Mouse (Mus musculus) left cerebral cortex, adult 8-10 months (tissue): Measurements from ENCODE around the gene Acbd4. TPM values are rescaled to one million over a fixed set of nuclear protein-coding genes. Genes with fewer than 3 reads are reported as not detected.

ENCODE experiments used
- DNase-seq, 2 experiments: peaks; one replicate each; pipeline ENCODE4 v3.0.0; 2022; ENCODE audit warnings: low spot score in 2 of 2
- total RNA-seq, 4 experiments: library from RNA; stranded (reverse); gene quantifications; 2 replicates each; pipeline ENCODE4 v1.2.4; 2022

Acbd4 gene
- total RNA-seq: 10 to 100 TPM; 82.6 to 93.2 (median 88.7) TPM

DNA sequence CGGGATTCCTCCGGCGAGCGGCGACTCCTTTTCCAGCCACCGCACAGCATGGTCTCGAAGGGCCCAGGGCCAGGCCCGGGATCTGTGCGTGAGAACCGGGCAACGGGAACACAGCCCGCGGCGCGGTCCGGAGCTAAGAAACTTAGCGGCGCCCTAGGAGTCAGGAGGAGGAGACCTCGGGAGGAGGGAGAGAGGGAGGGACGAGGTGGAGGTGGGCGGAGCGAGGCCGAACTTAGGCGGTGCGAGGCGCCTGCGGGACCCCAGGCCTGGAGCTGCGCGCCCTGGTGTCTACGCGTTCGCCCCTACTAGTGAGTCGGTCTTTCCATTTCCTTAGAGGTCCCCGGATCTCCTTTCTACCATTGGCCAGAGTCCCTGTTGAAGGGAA lies at the start of gene Acbd4, which contains the start of gene Plcd3:
Acbd4 (plus strand) TSS at position 202 of the 385 bp plus-strand sequence.
Plcd3 (minus strand) TSS at position 178 of the 385 bp plus-strand sequence.
- DNase-seq: peak; percentile 55 to 63

DNA sequence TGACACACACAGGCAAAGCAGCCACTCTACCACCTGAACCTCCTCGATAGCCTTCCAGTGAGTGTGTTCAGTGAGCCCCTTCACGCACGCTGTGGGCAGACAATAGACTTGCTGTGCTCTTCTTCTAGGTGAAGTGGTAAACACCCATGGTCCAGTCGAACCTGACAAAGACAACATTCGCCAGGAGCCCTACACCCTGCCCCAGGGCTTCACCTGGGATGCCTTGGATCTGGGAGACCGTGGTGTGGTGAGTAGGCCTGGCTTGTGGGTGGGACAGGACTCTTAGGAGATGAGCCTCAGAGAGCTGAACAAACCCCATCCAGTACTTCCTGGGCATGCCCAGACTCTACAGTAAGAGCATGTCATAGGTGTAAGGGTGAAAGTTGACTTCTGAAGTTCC lies 49.4 kb upstream of the Acbd4 start:
- DNase-seq: no peak

DNA sequence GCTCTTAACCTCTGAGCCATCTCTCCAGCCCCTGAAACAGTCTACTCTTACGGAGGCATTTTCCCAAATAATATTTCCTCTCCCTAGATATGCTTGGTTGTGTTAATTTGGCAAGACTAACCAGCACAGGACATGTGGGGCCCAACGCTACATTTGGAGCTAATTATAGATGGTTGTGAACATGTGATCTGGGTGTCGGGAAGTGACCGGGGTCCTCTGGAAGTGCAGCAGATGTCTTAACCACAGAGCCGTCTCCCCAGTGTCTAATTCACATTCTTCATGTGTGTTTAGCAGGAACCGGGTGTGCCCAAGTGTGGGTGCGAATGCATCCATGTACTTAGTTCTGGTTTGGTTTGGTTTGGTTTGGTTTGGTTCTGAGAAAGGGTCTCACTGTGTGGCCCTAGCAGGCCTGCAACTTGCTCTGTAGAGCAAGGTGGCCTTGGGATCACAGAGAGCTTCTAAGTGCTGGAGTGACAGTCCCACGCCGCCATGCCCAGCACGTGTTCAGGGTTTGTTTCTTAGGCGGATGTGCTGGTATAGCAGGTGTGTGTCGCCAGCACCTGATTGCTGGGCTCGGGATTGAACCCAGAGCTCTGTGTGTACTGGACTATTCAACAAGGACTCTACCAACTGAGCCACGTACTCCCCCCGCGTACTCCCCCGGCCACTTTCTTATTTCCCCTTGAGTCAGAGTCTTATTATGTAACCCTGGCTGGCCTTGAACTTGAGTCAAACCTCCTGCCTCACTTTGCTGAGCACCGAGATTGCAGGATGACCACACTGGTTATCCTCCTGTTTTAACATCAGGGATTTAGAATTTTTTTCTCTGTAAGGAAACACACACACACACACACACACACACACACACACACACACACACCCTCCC lies 48.0 kb upstream of the Acbd4 start:
- DNase-seq: no peak

DNA sequence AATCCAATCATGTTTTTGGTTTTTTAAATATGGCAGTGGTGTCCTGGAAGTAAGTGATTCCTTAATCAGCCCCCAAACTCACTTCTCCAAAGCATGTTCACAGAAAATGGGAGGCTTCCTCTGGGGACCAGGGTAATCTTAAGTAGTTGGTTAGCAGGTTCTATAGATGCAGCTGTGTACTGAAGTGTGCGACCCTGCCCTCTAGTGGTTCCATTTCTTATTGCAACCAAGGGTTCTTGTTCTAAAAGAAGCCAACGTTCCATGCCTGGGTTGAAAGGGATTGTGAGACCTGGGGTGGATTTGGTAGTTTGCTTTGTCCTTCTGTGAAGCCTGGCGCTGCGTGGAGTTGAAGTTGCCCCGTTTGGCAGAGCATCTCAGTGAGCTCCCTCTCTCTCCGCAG lies 46.7 kb upstream of the Acbd4 start:
- DNase-seq: peak in 1 of 2 experiments; percentile 63

DNA sequence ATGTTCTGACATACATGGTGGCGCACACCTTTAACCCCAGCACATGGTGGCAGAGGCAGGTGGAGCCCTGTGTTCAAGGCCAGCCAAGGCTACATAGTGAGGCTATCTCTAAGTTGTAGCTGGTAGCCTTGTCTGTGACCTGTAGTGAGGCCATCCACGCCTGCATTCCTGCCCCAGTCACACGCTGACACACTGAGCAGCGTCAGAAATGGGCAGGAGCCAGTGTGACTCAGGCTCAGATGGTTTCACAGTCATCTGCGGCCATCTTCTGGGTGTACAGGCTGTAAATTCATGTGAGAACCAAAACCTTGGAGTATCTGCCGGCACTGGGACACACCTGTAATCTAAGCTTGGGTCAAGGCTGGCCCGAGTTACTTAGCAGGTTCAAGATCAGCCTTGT lies 44.8 kb upstream of the Acbd4 start:
- DNase-seq: no peak

DNA sequence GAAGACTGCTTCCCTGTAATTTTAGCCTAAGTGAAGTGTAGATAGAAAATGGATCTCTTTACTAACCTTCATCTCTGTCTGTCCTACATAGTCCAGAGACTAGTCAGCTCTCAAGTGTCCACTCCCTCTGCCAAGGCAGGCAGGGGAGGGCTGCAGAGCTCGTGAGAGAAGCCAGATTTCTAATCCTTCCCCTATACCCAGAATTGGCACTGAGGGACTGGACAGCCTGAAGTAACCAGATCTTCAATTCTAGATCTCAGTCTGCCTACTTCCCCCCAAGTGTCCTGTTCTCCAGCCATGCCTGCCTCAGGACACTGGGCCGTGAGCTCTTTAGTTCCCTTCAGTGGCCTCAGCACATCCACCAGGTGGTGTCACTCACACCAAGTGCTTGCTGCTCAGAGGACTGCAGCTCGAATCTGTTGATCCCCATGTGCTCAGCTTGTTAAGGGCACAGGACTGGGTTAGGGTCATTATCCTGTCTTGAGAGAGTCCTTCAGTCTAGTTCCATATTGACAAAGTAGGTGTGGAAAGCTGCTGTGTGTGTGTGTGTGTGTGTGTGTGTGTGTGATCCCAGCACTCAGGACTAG lies 42.9 kb upstream of the Acbd4 start:
- no peak for DNase-seq

DNA sequence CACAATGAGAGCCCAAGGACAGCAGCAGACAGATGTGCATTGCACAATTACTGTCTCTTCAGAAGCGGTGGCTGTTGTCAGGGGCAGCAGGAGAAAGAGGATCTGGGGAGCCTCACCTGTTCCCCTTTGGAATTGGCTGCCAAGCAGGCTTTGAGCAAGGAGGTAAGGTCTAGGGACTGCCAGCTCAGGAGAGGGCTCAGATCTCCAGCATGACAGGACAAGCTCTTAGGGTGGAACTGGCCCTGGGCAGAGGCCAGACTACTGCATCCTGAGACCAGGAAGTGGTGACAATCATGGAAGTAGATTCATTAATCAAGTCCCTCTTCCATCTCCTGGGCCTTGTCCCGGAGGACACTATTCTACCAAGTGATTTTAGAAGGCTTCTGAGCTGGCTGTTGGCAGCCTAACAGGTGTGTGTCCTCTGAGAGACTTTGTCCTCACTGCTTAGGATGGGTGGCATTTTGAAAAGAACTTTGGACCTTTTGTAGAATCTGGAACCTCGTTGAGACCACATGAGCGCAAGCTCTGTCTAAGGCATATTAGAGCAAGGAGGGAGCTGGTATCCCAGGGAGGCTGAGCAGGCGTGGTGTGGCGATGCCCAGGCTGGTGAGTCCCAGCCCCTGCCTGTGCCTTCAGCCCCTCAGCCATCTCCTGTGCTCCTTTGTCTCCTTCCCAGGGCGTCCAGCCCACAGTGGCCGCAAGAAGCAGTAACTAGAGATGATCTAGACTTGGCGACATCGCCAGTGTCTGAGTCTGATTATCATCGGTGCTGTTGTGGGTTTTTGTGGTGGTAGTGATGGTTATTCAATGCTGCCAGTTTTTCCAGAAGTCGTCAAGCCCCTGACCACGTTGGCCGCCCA lies 35.1 kb upstream of the Acbd4 start:
- no peak for DNase-seq

DNA sequence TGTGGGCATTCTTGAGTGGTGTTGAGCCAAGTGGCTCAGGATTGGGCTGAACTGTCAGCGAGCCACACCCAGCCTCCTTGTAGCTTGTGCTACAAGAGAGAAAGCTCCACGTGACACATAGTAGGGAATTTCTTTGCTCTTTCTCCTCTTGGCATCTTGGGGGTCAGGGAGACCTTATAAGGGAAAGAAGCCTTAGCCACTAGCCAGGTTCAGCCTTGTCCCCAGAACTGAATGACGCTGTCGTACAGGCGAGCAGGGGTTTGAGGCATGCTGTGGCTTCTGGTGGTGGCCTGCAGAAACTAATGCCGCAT lies 34.5 kb upstream of the Acbd4 start:
- no peak for DNase-seq

DNA sequence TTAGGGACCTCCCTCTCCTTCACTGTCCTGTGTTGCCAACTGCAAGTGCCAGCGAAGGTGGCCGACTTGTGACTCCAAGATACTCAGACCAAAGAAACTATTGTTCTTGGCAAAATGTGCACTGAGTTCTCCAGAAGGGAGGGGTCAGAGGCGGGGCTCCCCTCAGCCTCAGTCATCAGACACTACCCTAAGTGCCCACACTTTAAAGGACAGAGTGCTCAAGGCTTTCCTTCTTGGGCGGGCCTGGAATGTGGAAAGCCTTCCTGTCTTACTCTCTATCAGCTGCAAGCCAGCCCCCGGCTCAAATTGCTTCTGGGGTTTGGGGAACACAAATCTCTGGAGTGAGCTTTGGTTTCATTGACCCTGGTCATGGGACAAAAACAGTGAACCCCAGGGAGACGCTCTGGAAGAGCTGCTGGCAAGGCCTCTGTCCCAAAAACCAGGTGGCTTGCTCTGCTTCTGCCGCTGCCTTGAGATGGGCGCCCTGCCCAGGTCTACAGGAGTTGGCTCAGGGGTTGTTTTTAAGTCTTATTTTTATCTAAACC lies 34.0 kb upstream of the Acbd4 start:
- no peak for DNase-seq

DNA sequence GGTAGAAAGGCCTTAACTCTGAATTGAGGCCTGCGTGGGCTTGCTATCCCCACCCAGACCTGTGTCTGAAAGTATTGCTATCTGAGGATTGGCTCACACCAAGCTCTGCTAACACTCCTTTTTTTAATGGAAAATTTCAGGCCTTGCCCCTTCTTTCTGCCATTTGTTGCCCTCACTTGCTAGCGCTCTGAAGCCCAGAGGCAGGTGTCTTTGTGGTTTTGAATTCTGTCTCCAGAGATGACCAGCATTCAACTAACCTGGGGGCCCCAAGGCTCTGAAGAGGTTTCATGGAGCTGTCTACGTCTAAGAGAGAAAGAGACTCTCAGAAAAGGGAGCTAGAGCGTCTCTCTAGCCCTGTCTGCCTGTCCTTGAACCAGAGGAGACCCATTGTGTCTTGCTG lies 33.2 kb upstream of the Acbd4 start:
- DNase-seq: no peak

DNA sequence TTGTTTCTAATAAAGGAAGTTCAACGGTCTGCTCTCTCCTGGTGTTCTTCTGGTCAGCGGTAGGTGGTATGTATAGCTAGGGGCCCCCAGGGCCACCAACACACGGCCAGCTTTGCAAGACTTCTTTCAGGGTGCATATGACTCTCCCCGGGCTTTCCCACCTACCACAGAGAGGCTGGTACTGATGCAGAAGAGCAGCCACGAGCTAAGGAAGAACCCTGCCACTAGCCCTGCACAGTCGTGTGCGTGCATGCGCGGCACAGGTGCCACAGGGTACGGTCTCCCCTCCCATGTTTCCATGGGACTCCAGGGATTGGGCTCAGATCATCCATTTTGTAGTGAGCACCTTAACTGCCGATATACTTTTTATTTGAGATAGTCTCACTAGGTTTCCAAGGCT lies 32.6 kb upstream of the Acbd4 start:
- DNase-seq: peak in 1 of 2 experiments; percentile 4

DNA sequence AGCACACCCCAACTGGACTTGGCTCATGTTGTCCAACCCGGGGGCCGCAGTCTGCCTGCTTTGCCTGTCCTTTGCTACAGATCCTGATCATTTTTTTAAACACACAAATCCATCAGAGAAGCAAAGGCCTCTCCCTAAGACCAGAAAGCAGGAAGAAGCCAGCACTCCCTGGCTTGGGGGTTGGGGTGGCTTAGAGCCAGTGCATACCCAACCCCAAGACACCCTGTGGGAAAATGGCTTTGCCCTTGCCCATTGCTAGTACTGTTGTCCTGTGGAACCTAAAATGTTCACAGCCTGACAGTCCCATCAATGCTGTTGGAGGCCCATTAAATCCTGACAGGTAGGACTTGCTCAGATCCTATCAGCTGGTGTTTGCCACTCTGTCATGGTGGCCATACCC lies 31.8 kb upstream of the Acbd4 start:
- DNase-seq: peak in 1 of 2 experiments; percentile 4

DNA sequence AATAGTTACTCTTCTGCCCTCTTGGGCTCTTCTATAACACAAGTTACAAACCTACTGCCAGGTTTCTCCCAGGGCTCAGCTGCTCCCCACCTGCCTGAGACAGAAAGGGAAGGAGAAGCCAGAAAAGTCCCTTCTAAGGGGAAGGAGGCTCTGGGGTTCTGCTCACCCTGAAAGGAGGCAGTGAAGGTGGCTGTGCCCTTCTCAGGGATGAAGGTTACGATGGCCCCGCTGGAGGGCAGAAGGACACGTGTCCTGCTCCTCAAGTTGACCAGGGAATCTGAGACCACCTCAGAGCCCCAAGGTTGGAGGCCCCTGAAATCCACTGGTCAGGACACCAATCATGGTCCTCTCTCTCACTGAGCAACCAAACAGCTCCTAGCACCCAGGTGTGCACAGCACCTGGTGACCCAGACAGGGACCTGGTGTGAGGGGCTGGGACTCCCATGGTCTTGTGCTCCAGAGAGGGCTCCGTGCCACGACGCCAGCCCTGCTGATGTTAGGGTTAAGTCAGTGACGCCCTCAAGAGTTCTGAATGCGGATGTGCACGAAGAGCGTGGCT lies 31.1 kb upstream of the Acbd4 start:
- peak in 1 of 2 experiments; percentile 12 for DNase-seq

DNA sequence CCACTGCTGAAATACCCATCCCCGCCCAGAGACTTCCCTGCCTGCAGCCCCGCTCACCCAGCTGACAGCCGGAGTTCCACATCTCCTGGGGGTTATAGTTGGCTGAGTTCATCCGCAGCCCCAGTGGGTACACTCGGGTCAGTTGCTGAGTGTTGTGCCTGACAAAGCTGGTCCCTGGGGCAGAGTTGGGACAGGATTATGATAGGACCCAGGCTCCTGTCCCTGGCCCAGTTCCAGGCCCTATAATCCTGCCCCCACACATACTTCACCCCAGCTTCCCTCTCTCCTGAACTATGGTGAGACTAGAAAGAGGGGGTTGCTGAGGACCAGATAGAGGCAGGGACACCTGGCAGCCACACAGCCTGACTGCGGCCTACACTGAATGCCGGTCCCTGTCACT lies 27.8 kb upstream of the Acbd4 start:
- no peak for DNase-seq

DNA sequence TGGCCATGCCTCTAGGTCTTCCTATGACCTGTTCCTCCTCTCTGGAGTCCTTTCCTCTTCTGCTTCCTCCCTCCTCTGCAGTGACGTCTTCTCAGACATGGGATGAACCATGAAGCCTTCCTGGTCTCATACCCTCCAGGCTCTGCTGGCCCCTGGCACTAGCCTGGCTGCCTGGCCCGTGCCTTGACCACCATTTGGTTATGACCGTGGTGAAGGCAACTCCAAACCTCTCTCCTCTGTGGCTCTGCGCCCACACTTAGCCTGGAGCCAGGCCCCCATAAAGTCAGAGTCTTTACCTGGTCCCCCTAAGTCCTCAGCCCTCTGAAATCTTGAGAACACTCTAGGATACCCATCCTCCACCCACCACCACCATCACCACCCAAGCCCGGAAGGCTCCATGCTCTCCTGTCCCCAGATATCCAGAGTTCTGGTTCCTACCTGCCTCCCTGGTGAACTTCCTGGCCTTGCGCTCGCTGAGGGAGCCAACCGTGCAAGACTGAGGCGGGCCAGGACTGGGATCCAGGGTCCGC lies 27.3 kb upstream of the Acbd4 start:
- no peak for DNase-seq

DNA sequence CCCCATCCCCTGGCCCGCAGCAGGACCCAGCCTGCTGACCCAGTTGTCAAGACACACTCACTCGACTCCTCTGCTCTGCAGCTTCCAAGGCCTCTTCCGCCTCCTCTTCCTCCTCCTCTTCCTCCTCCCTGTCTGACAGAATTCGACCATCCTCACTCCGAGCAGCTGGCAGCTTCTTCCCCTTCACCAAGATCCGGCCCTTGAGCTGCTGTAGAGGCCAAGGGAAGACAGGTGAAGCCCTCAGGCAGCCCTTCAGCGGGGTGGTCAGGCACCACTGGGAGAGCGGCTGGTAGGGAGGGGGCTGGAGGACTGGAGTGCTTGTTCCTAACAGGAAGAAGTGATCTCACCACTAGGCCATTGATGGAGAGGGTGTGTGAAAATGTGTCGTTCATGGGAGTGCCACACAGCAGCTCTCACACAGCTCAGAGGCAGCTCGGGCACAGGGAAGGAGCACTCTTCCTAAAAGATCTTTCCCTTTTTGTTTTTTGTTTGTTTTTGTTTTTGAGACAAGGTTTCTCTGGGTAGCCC lies 26.6 kb upstream of the Acbd4 start:
- no peak for DNase-seq

DNA sequence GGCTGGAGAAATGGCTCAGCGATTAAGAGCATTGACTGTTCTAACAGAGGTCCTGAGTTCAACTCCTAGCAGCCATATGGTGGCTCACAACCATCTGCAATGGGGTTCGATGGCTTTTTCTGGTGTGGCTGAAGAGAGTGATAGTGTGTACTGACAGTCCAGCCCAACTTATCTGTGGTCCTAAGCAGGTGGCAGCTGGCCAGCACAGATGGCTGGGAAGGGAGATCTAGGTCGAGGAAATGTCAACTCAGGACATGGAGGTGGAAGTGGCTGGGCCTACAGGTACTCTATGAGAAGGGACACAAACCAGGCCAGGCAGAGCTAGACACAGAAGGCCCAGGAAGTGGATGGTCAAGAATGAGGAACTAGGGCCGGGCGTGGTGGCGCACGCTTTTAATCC lies 25.5 kb upstream of the Acbd4 start:
- no peak for DNase-seq

DNA sequence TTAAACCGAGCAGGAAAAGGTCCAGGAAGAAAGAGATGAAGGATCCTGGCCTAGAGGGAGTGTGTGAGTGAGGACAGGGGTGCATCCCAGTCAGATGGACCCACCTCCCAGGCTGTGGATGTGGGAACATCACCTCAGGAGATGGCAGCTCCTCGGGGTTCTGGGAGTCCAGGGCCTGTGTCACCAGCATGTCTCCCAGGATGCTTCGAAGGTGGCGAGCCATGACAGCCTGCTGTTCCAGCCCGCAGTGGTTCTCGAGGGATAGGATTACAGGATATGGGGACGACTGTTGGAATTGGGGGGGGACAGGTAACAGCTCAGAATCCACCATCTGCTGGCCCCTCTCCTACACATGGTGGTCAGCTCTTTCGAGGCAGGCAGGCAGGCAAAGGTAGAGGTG lies 24.9 kb upstream of the Acbd4 start:
- no peak for DNase-seq

DNA sequence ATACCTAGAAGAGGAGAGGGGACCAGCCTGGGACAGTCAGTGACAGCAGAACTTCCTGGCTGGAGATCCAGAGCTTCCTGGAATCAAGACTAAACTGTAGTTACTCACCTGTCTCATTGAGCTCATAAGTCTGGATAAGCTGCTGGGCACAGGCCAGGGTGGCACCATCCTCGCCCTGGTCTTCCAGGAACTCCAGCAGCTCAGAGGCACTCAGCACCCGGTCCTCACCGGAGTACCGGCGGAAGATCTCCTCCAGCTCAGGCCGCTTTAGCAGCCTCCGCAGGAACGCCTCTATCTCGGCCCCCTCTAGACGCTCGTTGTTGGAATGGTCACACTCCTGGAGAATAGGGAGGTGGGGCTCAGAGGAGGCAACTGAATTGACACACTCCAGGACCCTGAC lies 23.4 kb upstream of the Acbd4 start:
- no peak for DNase-seq

DNA sequence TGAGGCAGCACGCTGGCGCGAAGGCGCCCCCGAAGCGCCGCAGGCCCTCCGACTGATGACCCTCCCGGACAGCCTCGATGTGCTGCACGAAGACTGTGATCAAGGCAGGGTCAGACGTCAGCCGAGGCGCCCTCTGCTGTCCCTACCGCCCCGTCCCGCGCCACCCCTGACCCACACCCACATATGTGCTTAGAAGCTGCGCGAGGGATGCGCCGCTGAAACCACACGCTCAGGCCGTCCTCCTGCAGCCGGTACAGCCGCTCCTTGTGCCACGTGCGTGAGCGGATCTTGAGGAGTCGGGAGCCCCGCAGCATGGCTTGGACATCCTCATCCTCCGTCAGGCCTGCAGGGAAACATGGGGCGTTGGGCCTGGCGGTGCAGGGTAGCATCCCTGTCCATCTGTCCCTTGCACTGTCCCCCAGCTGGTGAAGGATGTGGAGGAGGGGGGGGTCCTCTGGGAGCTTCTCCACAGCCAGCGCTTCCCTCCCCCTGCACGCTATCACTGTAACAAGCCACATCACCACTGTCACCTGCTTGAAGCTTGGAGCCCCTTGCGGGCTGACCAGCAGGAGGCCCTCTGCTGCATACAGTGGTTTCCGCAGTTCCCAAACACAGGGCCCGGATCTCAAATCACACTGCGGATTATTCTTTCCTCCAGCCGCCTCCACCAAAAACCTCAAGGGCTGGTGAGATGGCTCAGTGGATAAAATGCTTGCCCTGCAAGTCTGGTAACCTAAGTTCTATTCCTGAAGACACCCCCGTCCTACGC lies 21.0 kb upstream of the Acbd4 start:
- DNase-seq: no peak
